Mouse (Mus musculus): ENCODE measurements around the gene Gcg.

DNA sequence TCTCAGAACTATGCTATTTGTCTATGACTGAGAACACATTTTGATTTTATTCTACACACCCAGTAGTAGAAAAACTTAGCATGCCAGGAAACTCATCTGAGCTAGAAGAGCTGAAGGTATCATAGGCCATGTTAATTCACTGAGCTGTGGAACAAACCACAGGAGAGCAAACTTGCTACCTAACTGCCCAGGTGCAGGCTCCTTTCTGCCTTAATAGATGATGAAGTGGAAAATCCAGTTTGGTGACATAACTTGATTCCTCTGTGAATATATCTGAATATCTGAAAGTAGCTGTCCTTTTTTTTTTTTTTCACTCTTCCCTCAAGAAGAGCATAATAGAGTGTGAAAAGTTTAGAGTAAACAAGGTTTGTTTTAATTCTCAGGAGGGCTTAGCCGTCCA is 47.6 kb upstream of the Gcg start:
- no peak for TF ChIP-seq CTCF (IDR thresholded peaks at IDR 0.05; ENCODE audit: borderline replicate concordance, insufficient read depth, low read length)
- no peak for TF ChIP-seq POLR2A (IDR thresholded peaks at IDR 0.05; ENCODE audit: low read depth, low read length)
